Mouse (Mus musculus) CH12.LX (cell line): Measurements from ENCODE around the gene Cntfr. TPM values are rescaled to one million over a fixed set of nuclear protein-coding genes. Genes with fewer than 3 reads are reported as not detected.

Experiments used
- DNase-seq: peaks from one replicate; pipeline ENCODE4 v3.0.0-alpha.2; 2013; ENCODE audit errors: extremely low read depth
- H3K27ac ChIP-seq: 2 replicates; pipeline ENCODE4 v1.5.1; 2012; ENCODE audit warnings: low read depth, mild to moderate bottlenecking, control low read depth, moderate library complexity; ENCODE audit not compliant: insufficient read depth
- H3K27me3 ChIP-seq: replicated peaks from 2 replicates; pipeline ENCODE3; 2012; ENCODE audit warnings: inconsistent platforms
- H3K36me3 ChIP-seq, 2 experiments: replicated peaks in 1 of 2; 2 replicates each; pipeline versions ENCODE3 to v1.6.1; 2012; ENCODE audit warnings: inconsistent platforms in 1 of 2, low read length in 1 of 2, mild to moderate bottlenecking in 1 of 2, mixed read lengths in 1 of 2, moderate library complexity in 1 of 2; ENCODE audit not compliant: control insufficient read depth in 1 of 2, insufficient read depth in 1 of 2
- H3K4me1 ChIP-seq, 2 experiments: 2 replicates each; pipeline ENCODE4 v1.6.1; 2012; ENCODE audit warnings: inconsistent platforms in 1 of 2, moderate library complexity in 1 of 2; ENCODE audit not compliant: insufficient read depth in 2 of 2, control insufficient read depth in 1 of 2
- H3K4me2 ChIP-seq: 2 replicates; pipeline ENCODE4 v1.6.1; 2012; ENCODE audit warnings: low read depth, mild to moderate bottlenecking, control low read depth; ENCODE audit not compliant: poor library complexity, insufficient read depth, severe bottlenecking
- H3K4me3 ChIP-seq, 3 experiments: fragments of 150-350 bp in 1 of 3; sonication (generic) in 1 of 3; replicated peaks in 1 of 3; 2 replicates each; pipeline versions ENCODE3 to v1.5.1; 2011 to 2012; ENCODE audit warnings: low read depth in 2 of 3, low read length in 2 of 3, mild to moderate bottlenecking in 2 of 3, moderate library complexity in 2 of 3, control low read depth in 1 of 3, improper control_type of control experiment in 1 of 3, inconsistent platforms in 1 of 3, mixed read lengths in 1 of 3; ENCODE audit not compliant: poor library complexity in 1 of 3
- H3K79me2 ChIP-seq: replicated peaks from 2 replicates; pipeline ENCODE4 v1.6.1; 2012; ENCODE audit warnings: mild to moderate bottlenecking, moderate library complexity; ENCODE audit not compliant: control insufficient read depth, poor library complexity, insufficient read depth, severe bottlenecking; ENCODE audit errors: extremely low read depth
- H3K9ac ChIP-seq: 2 replicates; pipeline ENCODE4 v1.6.1; 2012; ENCODE audit warnings: low read depth, mild to moderate bottlenecking, control low read depth, moderate library complexity; ENCODE audit not compliant: insufficient read depth
- H3K9me3 ChIP-seq: replicated peaks from 2 replicates; pipeline ENCODE3; 2012; ENCODE audit warnings: low read length, inconsistent platforms, mixed read lengths
- BHLHE40 ChIP-seq: IDR thresholded peaks from 2 replicates; pipeline ENCODE4 v1.6.1; 2011; ENCODE audit warnings: mild to moderate bottlenecking, low read depth, low read length, improper control_type of control experiment
- CHD1 ChIP-seq: IDR thresholded peaks from 2 replicates; pipeline ENCODE4 v1.6.1; 2012; ENCODE audit warnings: low read depth, low read length, improper control_type of control experiment, inconsistent platforms
- CHD2 ChIP-seq: IDR thresholded peaks from 2 replicates; pipeline ENCODE4 v1.6.1; 2011; ENCODE audit warnings: low read length, improper control_type of control experiment
- CTCF ChIP-seq, 2 experiments: IDR thresholded peaks in 1 of 2; conservative IDR thresholded peaks in 1 of 2; 2 replicates each; pipeline ENCODE4 v1.5.1; 2011 to 2012; ENCODE audit warnings: low read depth in 2 of 2, low read length in 2 of 2, improper control_type of control experiment in 1 of 2, inconsistent platforms in 1 of 2, mild to moderate bottlenecking in 1 of 2, moderate library complexity in 1 of 2
- E2F4 ChIP-seq: IDR thresholded peaks from 2 replicates; pipeline ENCODE4 v1.6.1; 2011; ENCODE audit warnings: low read depth, low read length, improper control_type of control experiment; ENCODE audit not compliant: insufficient replicate concordance
- ELF1 ChIP-seq: IDR thresholded peaks from 2 replicates; pipeline ENCODE4 v1.6.1; 2014; ENCODE audit warnings: low read depth, mild to moderate bottlenecking, inconsistent platforms, low read length, improper control_type of control experiment
- EP300 ChIP-seq: IDR thresholded peaks from 2 replicates; pipeline ENCODE4 v1.6.1; 2011; ENCODE audit warnings: low read length, improper control_type of control experiment
- ETS1 ChIP-seq: conservative IDR thresholded peaks from 2 replicates; pipeline ENCODE4 v1.6.1; 2012; ENCODE audit warnings: low read depth, mild to moderate bottlenecking, inconsistent platforms, low read length, improper control_type of control experiment, moderate library complexity
- GABPA ChIP-seq: IDR thresholded peaks from 2 replicates; pipeline ENCODE4 v1.6.1; 2012; ENCODE audit warnings: low read depth, low read length, improper control_type of control experiment, inconsistent platforms; ENCODE audit not compliant: insufficient replicate concordance
- HCFC1 ChIP-seq: IDR thresholded peaks from 2 replicates; pipeline ENCODE4 v1.6.1; 2012; ENCODE audit warnings: low read depth, mild to moderate bottlenecking, inconsistent platforms, low read length, improper control_type of control experiment
- IRF4 ChIP-seq: IDR thresholded peaks from 2 replicates; pipeline ENCODE4 v1.6.1; 2014; ENCODE audit warnings: low read depth, mild to moderate bottlenecking, inconsistent platforms, low read length, improper control_type of control experiment
- JUN ChIP-seq: IDR thresholded peaks from 2 replicates; pipeline ENCODE4 v1.6.1; 2011; ENCODE audit warnings: low read depth, mild to moderate bottlenecking, low read length, improper control_type of control experiment, moderate library complexity; ENCODE audit not compliant: insufficient read depth
- JUND ChIP-seq: conservative IDR thresholded peaks from 2 replicates; pipeline ENCODE4 v1.6.1; 2011; ENCODE audit warnings: low read depth, low read length, improper control_type of control experiment
- KAT2A ChIP-seq: IDR thresholded peaks from 2 replicates; pipeline ENCODE4 v1.6.1; 2012; ENCODE audit warnings: low read length, improper control_type of control experiment, inconsistent platforms; ENCODE audit not compliant: insufficient replicate concordance
- MAFK ChIP-seq: IDR thresholded peaks from 2 replicates; pipeline ENCODE4 v1.6.1; 2011; ENCODE audit warnings: low read length, improper control_type of control experiment; ENCODE audit not compliant: insufficient replicate concordance
- MAX ChIP-seq: IDR thresholded peaks from 2 replicates; pipeline ENCODE4 v1.6.1; 2011; ENCODE audit warnings: low read length, improper control_type of control experiment
- MAZ ChIP-seq: IDR thresholded peaks from 2 replicates; pipeline ENCODE4 v1.6.1; 2012; ENCODE audit warnings: low read depth, mild to moderate bottlenecking, inconsistent platforms, low read length, improper control_type of control experiment, moderate library complexity
- MEF2A ChIP-seq: IDR thresholded peaks from 2 replicates; pipeline ENCODE4 v1.6.1; 2014; ENCODE audit warnings: low read depth, mild to moderate bottlenecking, inconsistent platforms, low read length, improper control_type of control experiment, borderline replicate concordance
- MXI1 ChIP-seq: IDR thresholded peaks from 2 replicates; pipeline ENCODE4 v1.6.1; 2011; ENCODE audit warnings: mild to moderate bottlenecking, low read depth, low read length, improper control_type of control experiment
- MYC ChIP-seq: IDR thresholded peaks from 2 replicates; pipeline ENCODE4 v1.6.1; 2011; ENCODE audit warnings: low read depth, mild to moderate bottlenecking, improper control_type of control experiment, low read length
- NELFE ChIP-seq: IDR thresholded peaks from 2 replicates; pipeline ENCODE4 v1.6.1; 2011; ENCODE audit warnings: low read depth, low read length, improper control_type of control experiment
- NRF1 ChIP-seq: IDR thresholded peaks from 2 replicates; pipeline ENCODE4 v1.6.1; 2014; ENCODE audit warnings: low read depth, mild to moderate bottlenecking, inconsistent platforms, low read length, improper control_type of control experiment, moderate library complexity
- PAX5 ChIP-seq: IDR thresholded peaks from 2 replicates; pipeline ENCODE4 v1.6.1; 2012; ENCODE audit warnings: low read length, inconsistent platforms, mixed read lengths
- POLR2A ChIP-seq: IDR thresholded peaks from 2 replicates; pipeline ENCODE4 v1.6.1; 2011; ENCODE audit warnings: low read depth, mild to moderate bottlenecking, improper control_type of control experiment, low read length
- POLR2AphosphoS2 ChIP-seq: IDR thresholded peaks from 2 replicates; pipeline ENCODE4 v1.6.1; 2011; ENCODE audit warnings: low read depth, low read length, improper control_type of control experiment
- RAD21 ChIP-seq: IDR thresholded peaks from 2 replicates; pipeline ENCODE4 v1.6.1; 2011; ENCODE audit warnings: low read depth, mild to moderate bottlenecking, low read length, improper control_type of control experiment, moderate library complexity
- RCOR1 ChIP-seq: conservative IDR thresholded peaks from 2 replicates; pipeline ENCODE4 v1.6.1; 2012; ENCODE audit warnings: low read depth, mild to moderate bottlenecking, inconsistent platforms, low read length, improper control_type of control experiment
- SIN3A ChIP-seq: IDR thresholded peaks from 2 replicates; pipeline ENCODE4 v1.6.1; 2012; ENCODE audit warnings: low read length, improper control_type of control experiment, inconsistent platforms
- SMC3 ChIP-seq: IDR thresholded peaks from 2 replicates; pipeline ENCODE4 v1.6.1; 2011; ENCODE audit warnings: low read depth, low read length, improper control_type of control experiment
- TBP ChIP-seq: conservative IDR thresholded peaks from 2 replicates; pipeline ENCODE4 v1.6.1; 2011; ENCODE audit warnings: low read depth, low read length, improper control_type of control experiment
- TCF12 ChIP-seq: IDR thresholded peaks from 2 replicates; pipeline ENCODE4 v1.6.1; 2014; ENCODE audit warnings: low read depth, mild to moderate bottlenecking, inconsistent platforms, low read length, improper control_type of control experiment
- UBTF ChIP-seq: IDR thresholded peaks from 2 replicates; pipeline ENCODE4 v1.6.1; 2012; ENCODE audit warnings: low read depth, mild to moderate bottlenecking, inconsistent platforms, low read length, improper control_type of control experiment, moderate library complexity
- USF1 ChIP-seq: IDR thresholded peaks from 2 replicates; pipeline ENCODE4 v1.6.1; 2014; ENCODE audit warnings: low read depth, mild to moderate bottlenecking, inconsistent platforms, low read length, improper control_type of control experiment
- USF2 ChIP-seq: conservative IDR thresholded peaks from 2 replicates; pipeline ENCODE4 v1.6.1; 2011; ENCODE audit warnings: low read depth, low read length, improper control_type of control experiment
- ZC3H11A ChIP-seq: IDR thresholded peaks from 2 replicates; pipeline ENCODE4 v1.6.1; 2012; ENCODE audit warnings: low read depth, mild to moderate bottlenecking, inconsistent platforms, low read length, improper control_type of control experiment
- ZKSCAN1 ChIP-seq: IDR thresholded peaks from 2 replicates; pipeline ENCODE4 v1.6.1; 2012; ENCODE audit warnings: low read depth, inconsistent platforms, low read length, improper control_type of control experiment, borderline replicate concordance
- ZMIZ1 ChIP-seq: IDR thresholded peaks from 2 replicates; pipeline ENCODE4 v1.6.1; 2012; ENCODE audit warnings: low read depth, mild to moderate bottlenecking, inconsistent platforms, low read length, improper control_type of control experiment
- ZNF384 ChIP-seq: IDR thresholded peaks from 2 replicates; pipeline ENCODE4 v1.6.1; 2012; ENCODE audit warnings: low read depth, low read length, improper control_type of control experiment, inconsistent platforms
- dilution Hi-C: fragments of 300-500 bp; cut with MboI; formaldehyde crosslinking; loops from 2 replicates; pipeline ENCODE4 v1.14.3; 2020; ENCODE audit warnings: low sequenced_read_pairs; ENCODE audit not compliant: extremely low pct_unique_long_range_greater_than_20kb, extremely low pct_ligation_motif_present
- in situ Hi-C: fragments of 300-500 bp; cut with MboI; formaldehyde crosslinking; loops from 3 replicates; pipeline ENCODE4 v1.14.3; 2019; ENCODE audit warnings: low sequenced_read_pairs, low pct_ligation_motif_present, low pct_unique_long_range_greater_than_20kb, mixed read lengths
- polyA plus RNA-seq: library from polyadenylated mRNA; unstranded; fragments of >175 nt; gene quantifications from 2 replicates; pipeline ENCODE4 v1.2.1, GENCODE M21; 2012; ENCODE audit warnings: low read depth; ENCODE audit not compliant: insufficient read length
- total RNA-seq, 2 experiments: library from RNA; depleted of rRNA; stranded (reverse); fragments of 300-350 nt in 1 of 2; fragments of >200 nt in 1 of 2; gene quantifications; 2 replicates each; pipeline ENCODE4 v1.2.3; 2012 to 2014

The Cntfr gene
- total and polyA plus RNA-seq, 3 experiments: not detected

GRCm38 (mm10) chr4:41737602-41738255, 40.8 kb upstream of the Cntfr start:
- H3K27ac ChIP-seq: no peak overlapping the region
- 0 out of 2 replicates have a peak, but pooled peaks cover 8% of the 10 kb centered on the region for H3K79me2 ChIP-seq
- H3K9ac ChIP-seq: no peak overlapping the region
- H3K36me3 ChIP-seq: peaks cover 13 to 19% of the 10 kb centered on the region in 2 experiments
- dilution Hi-C loops: no loop called here
- in situ Hi-C loops: no loop called here
- DNase-seq: peak; percentile 70
- H3K9me3 ChIP-seq: peaks cover 3% of the 10 kb centered on the region
- TF ChIP-seq NRF1 (0 out of 2 replicates have a peak, but pooled peaks have one; percentile 11), HCFC1 (no peak), SIN3A (peak; percentile 53; the same call in 1 of the 2 replicates), ZKSCAN1 (no peak), ZMIZ1 (0 out of 2 replicates have a peak, but pooled peaks have one; percentile 20), NELFE (peak; percentile 49; the same call in 1 of the 2 replicates), ZNF384 (no peak), GABPA (no peak), ETS1 (no peak), TBP (no peak), CHD2 (peak; percentile 53; the same call in 1 of the 2 replicates), MEF2A (peak; percentile 20; the same call in 1 of the 2 replicates), JUN (no peak), BHLHE40 (no peak), MYC (no peak), TCF12 (no peak), PAX5 (no peak), ZC3H11A (no peak), RAD21 (peak; percentile 86), E2F4 (no peak), CHD1 (no peak), POLR2AphosphoS2 (peak; percentile 90), USF1 (no peak), MAFK (no peak), POLR2A (no peak), MAX (peak; percentile 59; the same call in 1 of the 2 replicates), JUND (no peak), CTCF (conservative IDR thresholded peaks at IDR 0.05 in 1 of 2, IDR thresholded peaks at IDR 0.05 in 1 of 2; ENCODE audit: low read depth in 2 of 2, low read length in 2 of 2) (peak; percentile 50 to 89; a peak in 3 of 4 replicates), EP300 (no peak), ELF1 (peak; percentile 79), SMC3 (peak; percentile 73), KAT2A (no peak), IRF4 (peak; percentile 30; the same call in 1 of the 2 replicates), UBTF (no peak), USF2 (no peak), MXI1 (no peak), RCOR1 (no peak), MAZ (no peak)
- peaks cover 26% of the 10 kb centered on the region for H3K27me3 ChIP-seq
- no peak overlapping the region for H3K4me2 ChIP-seq
- peaks cover 8 to 15% of the 10 kb centered on the region in 2 experiments; a peak in 3 of 4 replicates for H3K4me1 ChIP-seq
- no peak overlapping the region for H3K4me3 ChIP-seq
